Mouse (Mus musculus) intestine, embryonic 16.5 days (tissue): ENCODE measurements around the gene Prkn. TPM values are rescaled to one million over a fixed set of nuclear protein-coding genes. Genes with fewer than 3 reads are reported as not detected.

Experiments
- ATAC-seq: fragments of 200-750 bp; cut with Nextera tagmentation; 2 replicates; pipeline ENCODE4 v1.8.0; 2017; ENCODE audit warnings: moderate TSS enrichment, moderate library complexity
- H3K27ac ChIP-seq: fragments of 300-500 bp; sonication (generic); 2 replicates; pipeline ENCODE4 v1.5.1; 2014; ENCODE audit warnings: mild to moderate bottlenecking, low read length
- H3K27me3 ChIP-seq: fragments of 300-500 bp; sonication (generic); replicated peaks from 2 replicates; pipeline ENCODE4 v1.6.1; 2014; ENCODE audit warnings: low read length, control low read depth, mixed read lengths; ENCODE audit not compliant: control insufficient read depth, insufficient read depth
- H3K36me3 ChIP-seq: fragments of 300-500 bp; sonication (generic); 2 replicates; pipeline ENCODE4 v1.6.1; 2014; ENCODE audit warnings: low read length, control low read depth; ENCODE audit not compliant: control insufficient read depth, insufficient read depth
- H3K4me1 ChIP-seq: fragments of 300-500 bp; sonication (generic); 2 replicates; pipeline ENCODE4 v1.6.1; 2014; ENCODE audit warnings: low read length, control low read depth, mixed read lengths; ENCODE audit not compliant: control insufficient read depth, insufficient read depth
- H3K4me2 ChIP-seq: fragments of 300-500 bp; sonication (generic); 2 replicates; pipeline ENCODE4 v1.6.1; 2014; ENCODE audit warnings: low read depth, low read length, control low read depth
- H3K4me3 ChIP-seq: fragments of 300-500 bp; sonication (generic); 2 replicates; pipeline ENCODE4 v1.5.1; 2014; ENCODE audit warnings: mild to moderate bottlenecking, low read length
- H3K9ac ChIP-seq: fragments of 300-500 bp; sonication (generic); 2 replicates; pipeline ENCODE4 v1.6.1; 2014; ENCODE audit warnings: low read depth, low read length
- H3K9me3 ChIP-seq: fragments of 300-500 bp; sonication (generic); 2 replicates; pipeline ENCODE4 v1.6.1; 2016; ENCODE audit warnings: low read length, control low read depth; ENCODE audit not compliant: control insufficient read depth
- WGBS: fragments of 180-500 bp; shearing (Covaris S2); extraction: QIAGEN DNeasy Blood & Tissue Kit; methylation state at CpG from one replicate; pipeline ENCODE4 v1.1.7; 2014; 5-methylcytosine and 5-hydroxymethylcytosine counted together
- polyA plus RNA-seq: library from polyadenylated mRNA; unstranded; fragments of >200 nt; fragmentation: Nextera tagmentation; extraction: Ambion mirVana; gene quantifications from 2 replicates; pipeline ENCODE4 v1.2.1, GENCODE M21; 2015

Gene Prkn
- polyA plus RNA-seq, 1 experiment from 2014 or later: 1.3 TPM

GRCm38 (mm10) chr17:12080656-12081495 is 1240.7 kb downstream of the Prkn start:
- ATAC-seq: no peak
- 36% methylated on average over 20 of the region's 20 CpGs for WGBS
- H3K9ac ChIP-seq: no peak overlapping the region
- H3K4me2 ChIP-seq: no peak overlapping the region
- H3K27ac ChIP-seq: no peak overlapping the region
- no peaks in the 10 kb centered on the region for H3K36me3 ChIP-seq
- no peak overlapping the region for H3K4me3 ChIP-seq
- no peaks in the 10 kb centered on the region for H3K27me3 ChIP-seq
- H3K4me1 ChIP-seq: no peaks in the 10 kb centered on the region
- no peaks in the 10 kb centered on the region for H3K9me3 ChIP-seq

GRCm38 (mm10) chr17:12082201-12082600 is 1242.0 kb downstream of the Prkn start:
- Histone ChIP-seq H3K4me3 (no peak overlapping the region), H3K4me2 (no peak overlapping the region), H3K27ac (no peak overlapping the region), H3K9me3 (no peaks in the 10 kb centered on the region), H3K4me1 (no peaks in the 10 kb centered on the region), H3K27me3 (no peaks in the 10 kb centered on the region), H3K9ac (no peak overlapping the region), H3K36me3 (no peaks in the 10 kb centered on the region)
- ATAC-seq: no peak
- WGBS: 91% methylated on average over 5 of the region's 5 CpGs

DNA sequence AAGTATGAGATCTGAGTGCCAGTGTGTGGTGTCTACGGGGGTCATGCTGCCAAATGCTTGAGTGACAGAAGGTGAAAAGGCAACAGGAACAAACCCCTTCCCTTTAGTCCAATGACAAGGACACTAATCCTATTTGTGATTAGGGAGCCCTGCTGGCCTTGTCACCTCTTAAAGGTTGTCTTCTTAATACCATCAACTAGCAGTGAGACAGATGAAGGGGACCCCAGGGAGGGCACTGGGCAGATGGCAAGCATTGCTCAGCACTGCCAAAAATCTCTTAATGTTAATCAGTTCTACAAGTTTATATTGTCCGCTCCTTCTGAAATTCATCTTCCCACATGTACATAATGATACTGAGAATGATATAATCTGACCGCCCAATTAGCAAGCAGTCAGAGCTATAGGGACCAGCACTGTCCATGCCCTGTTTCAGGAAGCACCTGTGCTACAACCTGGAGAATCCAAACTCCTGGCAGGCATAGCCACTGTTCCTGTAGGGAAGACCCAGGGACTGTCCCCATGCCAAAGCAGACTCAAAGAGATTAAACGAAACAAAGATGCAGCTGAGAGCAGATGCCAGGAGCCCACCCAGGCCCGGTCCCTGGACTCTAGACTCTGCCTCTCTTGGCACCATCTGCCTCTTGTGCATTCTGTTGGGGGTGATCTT is 1250.2 kb downstream of the Prkn start:
- Histone ChIP-seq H3K9ac (no peak overlapping the region), H3K36me3 (no peaks in the 10 kb centered on the region), H3K4me1 (no peaks in the 10 kb centered on the region), H3K9me3 (no peaks in the 10 kb centered on the region), H3K4me2 (no peak overlapping the region), H3K27ac (no peak overlapping the region), H3K4me3 (no peak overlapping the region), H3K27me3 (no peaks in the 10 kb centered on the region)
- no peak for ATAC-seq
- 82% methylated on average over 5 of the region's 5 CpGs for WGBS

GRCm38 (mm10) chr17:12092901-12093564 is 1252.8 kb downstream of the Prkn start:
- 75% methylated on average over 6 of the region's 6 CpGs for WGBS
- H3K9ac ChIP-seq: no peak overlapping the region

DNA sequence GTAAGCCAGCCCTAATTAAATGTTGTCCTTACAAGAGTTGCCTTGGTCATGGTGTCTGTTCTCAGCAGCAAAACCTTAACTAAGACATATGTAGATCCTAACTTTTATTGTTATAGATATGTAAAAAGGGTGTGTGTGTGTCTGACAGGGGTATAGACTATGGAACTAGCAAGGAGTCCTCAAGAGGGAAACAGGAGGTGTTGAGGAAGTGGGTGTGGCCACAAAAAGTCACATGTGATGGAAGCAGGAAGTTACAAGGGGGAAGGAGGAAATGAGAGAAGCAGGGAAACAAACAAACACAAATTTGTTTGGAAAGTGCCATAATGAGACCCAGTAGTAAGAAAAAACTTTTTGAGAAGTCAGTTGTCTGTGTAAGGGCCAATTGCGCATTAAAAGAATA is 1253.8 kb downstream of the Prkn start:
- Histone ChIP-seq H3K27me3 (no peaks in the 10 kb centered on the region), H3K4me1 (no peaks in the 10 kb centered on the region), H3K36me3 (no peaks in the 10 kb centered on the region), H3K9ac (no peak overlapping the region), H3K4me3 (no peak overlapping the region), H3K9me3 (no peaks in the 10 kb centered on the region), H3K4me2 (no peak overlapping the region), H3K27ac (no peak overlapping the region)
- ATAC-seq: no peak
- 97% methylated on average over 1 of the region's 1 CpGs for WGBS

More at GRCm38 (mm10) chr17:12092901-12093564, 1252.8 kb downstream of the Prkn start:
- Histone ChIP-seq H3K4me2 (no peak overlapping the region), H3K9me3 (no peaks in the 10 kb centered on the region), H3K4me1 (no peaks in the 10 kb centered on the region), H3K27me3 (no peaks in the 10 kb centered on the region), H3K36me3 (no peaks in the 10 kb centered on the region), H3K27ac (no peak overlapping the region), H3K4me3 (no peak overlapping the region)
- no peak for ATAC-seq

- 86% methylated on average over 9 of the region's 9 CpGs for WGBS
- no peaks in the 10 kb centered on the region for H3K9me3 ChIP-seq
- H3K4me2 ChIP-seq: no peak overlapping the region
- H3K4me1 ChIP-seq: no peaks in the 10 kb centered on the region
- no peak overlapping the region for H3K4me3 ChIP-seq
- no peak overlapping the region for H3K27ac ChIP-seq
- ATAC-seq: no peak
- no peaks in the 10 kb centered on the region for H3K36me3 ChIP-seq
- no peaks in the 10 kb centered on the region for H3K27me3 ChIP-seq
- H3K9ac ChIP-seq: no peak overlapping the region
Measured at GRCm38 (mm10) chr17:12094827-12095590, 1254.8 kb downstream of the Prkn start.

GRCm38 (mm10) chr17:12099415-12099814 is 1259.2 kb downstream of the Prkn start:
- Histone ChIP-seq H3K4me2 (no peak overlapping the region), H3K27me3 (no peaks in the 10 kb centered on the region), H3K4me1 (no peaks in the 10 kb centered on the region), H3K36me3 (no peaks in the 10 kb centered on the region), H3K9me3 (no peaks in the 10 kb centered on the region), H3K9ac (no peak overlapping the region), H3K4me3 (no peak overlapping the region), H3K27ac (no peak overlapping the region)
- ATAC-seq: no peak

DNA sequence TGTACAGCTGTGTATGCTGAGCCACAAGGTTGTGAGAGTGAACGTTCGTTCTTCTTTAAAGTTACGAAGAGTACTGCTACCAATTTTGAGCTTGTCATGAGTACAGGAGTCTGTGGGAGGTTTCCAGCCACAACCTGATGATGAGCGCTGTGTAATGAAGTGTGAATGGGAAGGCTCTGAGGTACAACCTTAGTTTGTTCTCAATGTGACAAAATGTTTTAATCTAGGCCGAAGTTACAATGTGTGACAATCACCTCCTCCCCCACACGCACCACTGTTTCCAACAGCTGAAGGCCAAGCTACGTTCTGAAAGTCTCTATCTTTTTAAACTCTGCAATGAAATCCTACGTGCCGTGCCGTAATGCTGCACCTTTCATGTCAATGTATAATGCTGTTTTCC is 1262.1 kb downstream of the Prkn start:
- Histone ChIP-seq H3K4me1 (no peaks in the 10 kb centered on the region), H3K9me3 (no peaks in the 10 kb centered on the region), H3K27ac (no peak overlapping the region), H3K4me2 (no peak overlapping the region), H3K36me3 (no peaks in the 10 kb centered on the region), H3K27me3 (no peaks in the 10 kb centered on the region), H3K4me3 (no peak overlapping the region), H3K9ac (no peak overlapping the region)
- no peak for ATAC-seq
- WGBS: 94% methylated on average over 10 of the region's 10 CpGs

GRCm38 (mm10) chr17:12103781-12104180 is 1263.6 kb downstream of the Prkn start:
- Histone ChIP-seq H3K4me2 (no peak overlapping the region), H3K27ac (no peak overlapping the region), H3K36me3 (no peaks in the 10 kb centered on the region), H3K9me3 (no peaks in the 10 kb centered on the region), H3K4me1 (no peaks in the 10 kb centered on the region), H3K9ac (no peak overlapping the region), H3K4me3 (no peak overlapping the region), H3K27me3 (no peaks in the 10 kb centered on the region)
- no peak for ATAC-seq
- whole genome bisulfite sequencing: 82% methylated on average over 6 of the region's 6 CpGs
